Mouse (Mus musculus) small intestine, adult 2 months (tissue): ENCODE results near the gene 1810046K07Rik.

Source experiments
- CTCF ChIP-seq: fragments of 200-500 bp; IDR thresholded peaks from 2 replicates; pipeline ENCODE4 v1.5.1; 2012; ENCODE audit warnings: low read depth, mild to moderate bottlenecking, control low read depth, inconsistent platforms, low read length, moderate library complexity, mixed read lengths; ENCODE audit not compliant: insufficient replicate concordance, insufficient read length; ENCODE audit errors: extremely low read depth
- POLR2A ChIP-seq: fragments of 200-500 bp; IDR thresholded peaks from 2 replicates; pipeline ENCODE4 v1.6.1; 2012; ENCODE audit warnings: low read depth, mild to moderate bottlenecking, control low read depth, inconsistent platforms, low read length, moderate library complexity

DNA sequence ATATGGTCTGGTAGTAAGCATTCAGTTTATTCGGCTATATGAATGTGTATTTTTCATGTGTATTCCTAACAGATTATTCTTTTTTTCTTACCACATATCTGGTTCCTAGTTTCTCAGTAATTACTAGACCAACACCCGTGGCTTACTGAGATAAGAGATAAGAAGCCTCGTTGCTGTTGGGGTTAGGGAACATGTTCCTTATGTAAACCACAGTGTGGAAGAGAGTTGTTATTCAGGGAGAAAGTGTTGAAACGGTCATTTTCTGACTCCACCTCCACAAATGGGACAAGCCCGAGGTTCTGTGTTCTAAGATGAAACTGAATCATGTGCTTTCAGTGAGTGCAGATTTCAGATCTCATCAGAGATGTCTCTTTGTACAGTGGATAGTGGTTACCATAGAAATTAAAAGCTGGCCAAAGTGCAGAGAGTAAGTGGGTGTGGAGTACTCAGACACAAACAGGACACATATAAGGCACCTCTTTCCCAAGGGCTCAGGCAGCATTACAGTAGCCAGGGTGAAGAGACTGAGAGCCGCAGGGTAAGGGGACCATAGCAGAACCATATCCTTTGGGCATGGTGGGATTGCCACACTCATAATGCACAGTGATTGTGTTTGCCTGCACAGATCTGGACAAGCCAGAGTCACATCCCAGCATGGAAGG is 13.2 kb downstream of the 1810046K07Rik start:
- TF ChIP-seq POLR2A (peak; percentile 23; the same call in 1 of the 2 replicates), CTCF (no peak)
